Mouse (Mus musculus) skeletal muscle tissue, adult 2 months (tissue): ENCODE measurements around the gene Stxbp3.
"Not testable (repeated sequence)": the region's sequence is repeated elsewhere in the genome, so short reads cannot be mapped to it uniquely, and the experiment has no call there.

Experiments
- DNase-seq: peaks from one replicate; pipeline ENCODE4 v3.0.0-alpha.2; 2012; ENCODE audit warnings: low read depth, low spot score

Gene Stxbp3

DNA sequence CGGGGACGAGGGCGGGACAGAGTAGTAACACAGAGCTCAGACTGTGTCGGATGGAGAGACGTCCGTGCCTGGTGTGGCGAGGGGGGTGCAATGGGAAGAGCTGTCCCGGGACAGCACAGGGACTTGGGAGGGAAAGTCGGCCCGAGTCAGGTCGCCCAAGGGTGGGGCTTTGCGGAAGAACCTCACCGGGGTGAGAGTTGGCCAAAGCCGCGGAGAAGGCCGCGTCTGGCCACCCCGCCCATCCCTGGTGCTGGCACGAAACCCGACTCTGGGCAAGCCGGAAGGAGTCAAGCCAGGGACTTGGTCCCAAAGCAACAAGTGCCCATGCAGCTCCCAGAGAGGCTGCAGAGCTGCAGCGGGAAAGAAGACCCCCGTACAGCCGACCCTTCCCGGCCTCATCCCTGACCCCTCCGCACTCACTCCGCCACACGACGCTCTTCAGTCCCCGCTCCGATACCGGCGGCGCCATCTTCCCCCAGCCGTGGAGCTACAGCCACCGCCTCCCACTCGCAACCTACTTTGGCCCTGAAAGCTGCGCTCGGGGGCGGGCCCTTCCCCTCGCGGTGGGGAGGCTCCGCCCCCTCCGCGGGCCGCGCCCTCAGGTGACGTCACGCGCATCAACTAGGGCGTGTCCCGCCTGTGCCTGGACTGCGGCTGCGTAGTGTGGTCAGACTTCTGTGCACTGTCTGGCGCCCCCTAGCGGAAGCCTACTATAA lies at the start of gene Stxbp3:
Stxbp3 (minus strand) TSS at position 527 of the 716 bp plus-strand sequence.
- peak; percentile 98 for DNase-seq

DNA sequence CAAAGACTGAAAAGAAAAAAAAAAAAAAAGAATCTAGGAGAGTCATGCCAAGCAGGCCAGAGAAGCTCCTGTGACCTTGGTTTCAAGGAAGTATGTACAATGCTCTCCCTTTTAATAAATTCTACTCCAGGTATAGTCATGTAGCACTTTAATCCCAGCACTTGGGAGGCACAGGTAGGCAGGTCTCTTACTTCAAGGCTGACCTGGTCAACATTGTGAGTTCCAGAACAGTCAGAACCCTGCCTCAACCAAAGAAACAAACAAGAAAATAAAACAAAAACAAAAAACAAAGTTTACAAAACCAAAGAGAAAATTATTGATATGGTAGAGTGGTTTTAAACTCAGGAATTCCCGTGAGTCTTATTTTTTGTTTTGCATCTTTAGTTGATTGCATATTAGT lies 49.6 kb upstream of the Stxbp3 start, which contains the start of gene Fndc7:
Fndc7 (minus strand) TSS at position 101 of the 400 bp plus-strand sequence.
- no peak for DNase-seq

DNA sequence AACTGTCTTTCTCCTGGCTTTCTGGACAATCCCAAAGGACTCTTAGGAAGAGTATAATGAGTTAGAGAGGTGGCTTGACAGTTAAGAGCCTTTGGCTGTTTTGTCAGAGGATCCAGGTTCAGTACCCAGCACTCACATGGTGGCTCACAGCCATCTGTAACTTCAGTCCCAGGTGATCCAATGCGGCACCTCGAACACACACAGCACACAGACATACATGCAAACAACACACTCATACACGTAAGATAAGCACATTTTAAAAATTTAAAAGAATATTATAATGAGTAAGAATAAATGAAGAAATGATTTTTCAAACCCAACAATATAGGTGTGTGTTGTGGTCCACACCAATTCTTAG lies 47.3 kb upstream of the Stxbp3 start:
- no peak for DNase-seq

DNA sequence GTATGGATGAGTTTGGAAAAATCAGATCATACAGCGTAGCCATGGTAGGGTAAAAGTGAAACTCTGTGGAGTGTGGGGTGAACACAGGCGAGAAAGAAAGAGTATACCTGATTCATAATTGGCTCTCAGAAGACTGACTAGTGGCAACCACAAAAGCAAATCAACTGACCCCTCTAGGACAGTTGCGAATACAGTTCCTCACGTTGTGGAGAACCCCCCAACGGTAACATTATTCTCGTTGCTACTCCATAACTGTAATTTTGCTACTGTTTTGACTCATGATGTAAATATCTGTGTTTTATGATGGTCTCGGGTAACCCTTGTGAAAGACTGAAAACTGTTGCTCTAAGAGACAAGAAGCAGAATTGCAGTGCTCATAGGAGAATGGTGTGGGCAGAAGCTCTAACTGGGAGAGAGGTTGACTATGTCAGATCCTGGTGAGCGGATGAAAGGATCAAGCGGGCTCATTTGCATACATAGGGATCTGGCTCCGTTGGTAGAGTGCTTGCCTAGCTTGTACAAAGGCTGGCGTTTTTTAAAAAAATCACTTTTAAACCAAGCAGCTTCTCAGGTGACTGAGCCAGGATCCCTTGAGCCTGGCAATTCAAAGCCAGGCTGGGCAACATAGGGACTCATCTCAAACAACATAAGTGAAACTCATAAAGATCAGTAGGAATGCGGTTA lies 46.8 kb upstream of the Stxbp3 start:
- DNase-seq = no peak

DNA sequence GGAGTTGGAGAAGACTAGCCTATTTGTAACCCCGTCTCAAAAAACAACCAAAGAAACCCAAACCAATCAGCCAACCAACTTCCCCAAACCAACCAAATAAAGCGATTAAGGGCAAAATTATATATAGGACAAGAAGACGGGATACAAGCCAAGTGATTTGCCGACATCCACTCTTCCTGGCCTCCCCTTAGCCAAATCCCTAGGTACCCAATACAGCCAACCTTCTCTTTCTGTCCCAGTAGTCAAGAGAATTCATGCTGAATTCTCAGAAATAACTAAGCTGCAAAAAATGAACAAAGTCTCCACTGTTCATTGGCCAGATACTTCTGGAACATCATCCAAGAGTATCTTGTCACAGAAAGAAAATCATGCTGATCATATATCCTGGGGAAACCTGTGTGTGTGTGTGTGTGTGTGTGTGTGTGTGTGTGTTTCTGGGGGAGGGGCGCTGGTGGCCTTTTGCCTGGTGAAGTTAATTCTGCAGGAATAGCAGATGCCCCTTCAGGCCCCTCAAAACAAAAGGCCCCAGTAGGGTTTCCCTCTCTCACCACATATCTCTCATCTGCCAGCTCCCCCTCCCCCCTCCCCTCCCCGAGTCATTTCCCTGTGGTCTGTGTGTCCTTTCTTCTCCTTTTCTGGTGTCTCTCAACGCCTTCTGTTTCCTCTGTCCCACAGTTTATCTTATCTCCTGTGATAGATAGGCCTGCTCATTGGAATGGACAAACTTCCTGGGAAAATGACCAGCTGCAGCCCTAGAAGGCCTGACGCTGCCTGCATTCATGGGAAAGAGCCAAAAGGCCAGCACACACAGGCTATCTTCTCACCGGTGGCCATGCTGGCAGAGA lies 45.6 kb upstream of the Stxbp3 start:
- DNase-seq = no peak

DNA sequence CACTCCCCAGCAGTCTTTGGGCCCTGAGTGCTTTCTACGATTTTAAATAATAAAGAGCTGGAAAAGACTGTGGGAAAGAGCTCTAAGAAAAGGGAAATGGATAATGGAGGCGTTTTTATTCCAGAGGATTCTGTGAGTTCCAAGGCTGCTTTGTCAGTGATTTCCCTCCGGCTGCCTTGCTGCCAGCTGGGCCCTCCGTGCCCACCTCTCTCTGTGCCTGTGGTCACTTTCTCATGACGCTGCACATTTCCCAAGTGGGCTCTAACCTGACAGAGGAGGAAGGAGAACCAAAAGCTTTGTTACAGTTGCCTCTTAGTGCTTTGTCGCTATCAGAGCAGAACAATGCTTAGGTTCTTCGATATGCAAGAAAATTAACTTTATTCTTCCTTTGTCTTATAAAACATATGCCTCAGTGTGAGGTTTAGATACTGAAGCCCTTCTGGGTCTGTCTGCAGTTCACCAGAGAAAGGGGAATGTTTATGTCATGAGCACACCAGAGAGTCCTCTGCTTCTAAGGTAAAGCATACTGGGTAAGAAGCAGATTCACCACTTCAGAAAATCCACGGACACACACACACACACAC lies 44.5 kb upstream of the Stxbp3 start:
- no peak for DNase-seq

DNA sequence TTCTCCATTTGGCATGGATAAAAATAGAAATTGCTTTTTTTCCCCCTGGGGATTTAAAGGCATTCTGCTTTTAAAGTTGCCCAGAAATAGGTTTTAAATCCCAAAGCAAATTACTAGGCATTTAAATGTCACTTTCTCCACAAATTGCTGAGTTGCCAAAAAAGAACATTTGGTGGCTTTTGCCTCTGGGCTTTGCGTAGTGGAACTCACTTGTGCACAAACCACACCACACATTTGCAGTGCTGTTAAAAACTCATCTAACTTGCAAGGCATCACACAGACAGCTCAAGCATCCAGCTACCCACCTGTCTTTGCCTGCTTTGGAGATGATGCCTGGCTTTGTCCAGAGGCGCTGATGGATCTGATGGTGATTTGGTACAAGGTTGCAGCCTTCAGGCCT lies 42.7 kb upstream of the Stxbp3 start:
- no peak for DNase-seq

DNA sequence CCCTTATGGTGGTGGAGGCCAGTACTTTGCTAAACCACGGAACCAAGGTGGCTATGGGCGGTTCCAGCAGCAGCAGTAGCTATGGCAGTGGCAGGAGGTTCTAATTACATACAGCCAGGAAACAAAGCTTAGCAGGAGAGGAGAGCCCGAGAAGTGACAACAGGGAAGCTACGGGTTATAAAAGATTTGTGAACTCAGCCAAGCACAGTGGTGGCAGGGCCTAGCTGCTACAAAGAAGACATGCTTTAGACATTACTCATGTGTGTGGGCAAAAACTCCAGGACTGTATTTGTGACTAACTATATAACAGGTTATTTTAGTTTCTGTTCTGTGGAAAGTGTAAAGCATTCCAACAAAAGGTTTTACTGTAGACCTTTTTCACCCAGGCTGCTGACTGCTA lies 41.5 kb upstream of the Stxbp3 start:
- DNase-seq = not testable (repeated sequence)

DNA sequence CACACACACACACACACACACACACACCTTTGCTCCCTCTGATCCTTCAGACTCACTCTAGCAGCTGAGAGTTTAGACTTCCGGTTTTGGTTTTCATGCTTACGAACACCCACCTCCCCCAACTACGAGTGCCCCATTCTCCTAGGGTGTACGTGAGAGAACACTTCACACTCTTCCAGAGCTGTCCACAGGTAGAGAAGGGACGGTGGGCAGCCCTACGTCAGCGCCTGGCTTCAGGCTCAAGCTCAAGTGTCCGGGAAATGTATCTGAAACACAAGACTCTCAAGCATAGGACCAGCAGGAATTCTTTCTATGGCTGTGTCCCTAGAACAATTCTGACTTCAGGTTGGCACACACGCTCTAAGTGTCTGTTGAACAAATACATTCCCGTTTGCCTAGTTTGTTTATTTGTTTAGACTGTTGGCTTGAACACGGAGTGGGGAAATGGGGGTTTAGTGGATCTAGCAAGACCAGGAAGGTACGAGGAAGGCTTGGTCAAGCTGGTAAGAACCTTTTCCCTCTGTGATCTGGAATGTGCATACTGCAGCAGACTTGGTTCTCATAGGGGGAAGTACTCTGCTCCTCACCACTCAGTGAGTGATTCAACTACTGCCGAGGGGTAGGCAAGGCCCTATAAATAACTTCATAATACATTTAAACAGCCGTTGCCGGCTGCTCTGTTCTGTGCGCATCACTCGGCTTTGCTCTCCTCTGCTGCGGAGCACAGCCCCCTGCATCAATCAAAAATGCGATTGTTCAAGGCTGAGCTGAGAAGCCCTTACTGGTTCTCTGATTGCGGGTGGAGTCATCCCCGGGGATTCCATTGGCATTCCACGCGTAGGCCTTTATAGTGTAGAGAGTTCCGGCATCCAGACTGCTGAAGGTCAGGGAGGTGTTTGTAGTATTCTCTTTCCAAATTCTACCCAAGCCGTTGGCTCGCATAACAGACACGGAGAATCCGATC lies 40.5 kb upstream of the Stxbp3 start:
- no peak for DNase-seq

DNA sequence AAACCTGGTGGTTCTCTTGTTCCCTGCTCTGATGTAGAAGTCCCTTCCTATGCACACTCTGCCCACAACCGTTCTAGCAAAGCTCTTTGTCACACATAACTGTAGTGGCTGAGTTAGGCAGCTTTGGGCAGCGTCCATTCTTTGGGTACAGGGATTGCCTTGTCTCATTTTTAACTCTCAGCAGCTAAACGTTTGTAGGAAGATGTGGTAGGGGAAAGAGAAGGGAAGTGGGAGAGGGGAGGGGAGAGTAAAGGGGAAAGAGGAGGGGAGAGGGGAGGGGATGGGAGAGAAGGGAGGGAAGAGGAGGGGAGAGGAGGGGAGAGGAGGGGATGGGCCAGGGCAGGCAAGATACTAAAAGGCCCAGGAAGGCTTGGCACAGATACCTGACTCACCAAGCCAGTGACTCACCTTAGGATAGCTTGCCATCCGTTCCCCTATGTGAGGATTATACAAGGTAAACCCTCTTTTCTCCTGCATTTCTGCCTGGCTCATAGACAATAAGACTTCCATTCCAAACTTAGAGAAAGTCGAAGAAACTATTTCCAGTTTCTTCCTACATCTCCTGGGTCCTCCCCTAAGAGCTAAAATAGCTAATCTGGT lies 39.6 kb upstream of the Stxbp3 start:
- no peak for DNase-seq

DNA sequence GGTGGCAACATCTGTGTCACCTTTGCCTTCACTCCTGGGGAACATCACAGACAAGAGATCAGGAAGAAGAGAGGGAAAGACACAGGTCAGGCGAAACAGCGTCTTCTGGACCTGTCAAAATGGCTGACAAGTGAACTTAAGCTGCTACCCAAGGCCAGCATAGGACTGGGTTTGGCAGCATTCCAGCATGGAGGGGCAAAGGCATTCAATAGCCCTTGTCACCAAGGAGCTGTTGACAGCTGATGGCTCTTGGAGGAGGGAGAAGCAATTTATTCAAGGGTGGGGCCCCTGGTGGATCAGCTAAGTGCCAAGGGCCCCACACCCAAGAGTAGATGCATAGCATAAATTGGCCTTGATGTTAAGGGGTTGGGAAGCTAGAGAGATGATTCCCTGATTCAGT lies 38.8 kb upstream of the Stxbp3 start:
- no peak for DNase-seq

DNA sequence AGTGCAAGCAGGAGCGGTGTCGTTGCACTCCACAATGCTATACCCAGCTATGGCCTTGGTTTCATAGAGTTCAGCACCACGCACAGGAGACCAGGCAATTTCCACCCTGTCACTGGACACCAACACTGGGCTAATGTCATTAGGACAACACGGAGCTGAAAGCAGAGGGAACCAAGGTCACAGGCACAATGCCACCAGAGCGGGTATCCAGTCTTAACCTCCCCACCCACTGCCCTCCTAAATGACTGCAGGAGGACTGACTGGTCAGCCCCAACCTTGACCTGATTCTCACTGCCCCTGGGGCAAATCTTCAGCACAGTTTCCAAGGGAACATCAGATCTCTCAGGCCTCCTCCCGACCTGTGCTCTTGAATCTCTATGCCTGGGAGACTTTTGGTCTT lies 30.3 kb upstream of the Stxbp3 start:
- DNase-seq = no peak

DNA sequence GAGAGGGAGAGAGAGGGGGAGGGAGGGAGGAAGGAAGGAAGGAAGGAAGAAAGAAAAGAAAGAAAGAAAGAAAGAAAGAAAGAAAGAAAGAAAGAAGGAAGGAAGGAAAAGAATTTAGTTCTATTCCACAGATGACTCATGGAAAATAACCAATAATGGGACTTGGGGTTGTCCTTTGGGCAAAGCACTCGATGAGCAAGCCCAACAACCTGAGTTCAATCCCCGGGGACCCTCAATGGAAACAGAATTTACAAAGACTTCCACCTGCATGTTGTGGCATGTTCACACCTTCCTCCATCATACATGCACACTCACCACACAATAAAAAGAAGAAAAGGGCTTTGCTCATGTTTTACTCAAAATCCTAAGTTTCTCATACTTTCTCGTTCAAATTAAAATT lies 27.1 kb upstream of the Stxbp3 start:
- no peak for DNase-seq

DNA sequence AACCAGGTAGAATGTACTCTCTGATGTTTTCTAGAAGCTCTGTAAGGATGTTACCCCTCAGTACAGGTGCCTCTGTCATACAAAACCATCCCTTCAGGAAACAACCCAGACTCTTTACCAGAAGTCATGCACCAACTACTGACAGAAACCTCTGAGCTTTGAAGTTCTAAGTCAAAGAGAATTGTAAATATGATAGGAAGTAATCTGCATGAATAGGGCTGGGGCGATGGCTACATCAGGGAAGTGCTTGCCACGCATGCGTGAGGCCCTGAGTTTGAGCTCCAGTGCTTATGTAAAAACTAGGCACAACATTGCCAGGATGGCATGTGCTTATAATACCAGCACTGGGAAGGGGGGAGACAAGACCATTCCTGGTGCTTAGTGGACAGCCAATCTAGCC lies 25.4 kb upstream of the Stxbp3 start:
- DNase-seq = no peak

DNA sequence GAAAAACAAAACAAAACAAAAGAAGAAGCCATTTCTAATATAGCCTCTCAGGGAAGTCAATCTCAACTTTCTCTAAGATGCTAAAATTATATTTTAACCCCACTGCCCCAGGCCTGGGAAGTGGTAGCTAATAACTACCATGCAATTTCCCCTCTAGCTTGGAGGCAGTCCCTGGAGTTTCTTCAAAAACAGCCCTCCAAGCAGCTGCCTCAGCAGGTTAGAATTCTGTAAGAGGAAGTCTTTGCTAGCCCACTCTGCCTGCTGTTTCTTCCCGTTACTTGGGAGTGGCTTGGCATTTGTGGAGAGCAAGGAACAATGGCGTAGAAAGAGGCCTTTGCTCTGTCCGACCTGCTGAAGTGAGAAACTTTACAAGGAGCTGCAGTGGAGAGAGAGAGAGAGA lies 24.8 kb upstream of the Stxbp3 start:
- DNase-seq = no peak

DNA sequence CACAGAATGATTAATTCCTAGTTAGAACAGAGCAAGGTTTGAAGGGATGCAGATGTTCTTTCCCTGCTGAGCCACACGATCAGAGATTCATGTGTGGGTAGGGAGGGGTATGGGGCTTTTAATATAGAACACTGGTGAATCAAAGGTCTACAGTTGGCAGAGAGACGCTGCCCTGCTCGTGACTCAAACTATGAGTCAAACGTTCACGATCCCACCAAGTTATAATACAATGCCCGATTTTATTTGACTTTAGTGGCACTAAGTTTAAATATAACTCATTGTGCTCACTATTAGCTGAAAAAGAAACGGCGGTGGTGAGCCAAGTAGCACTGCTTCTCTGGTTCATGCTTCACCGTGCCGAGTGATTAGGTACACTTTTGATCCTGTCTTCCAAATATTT lies 22.8 kb upstream of the Stxbp3 start:
- DNase-seq = no peak

DNA sequence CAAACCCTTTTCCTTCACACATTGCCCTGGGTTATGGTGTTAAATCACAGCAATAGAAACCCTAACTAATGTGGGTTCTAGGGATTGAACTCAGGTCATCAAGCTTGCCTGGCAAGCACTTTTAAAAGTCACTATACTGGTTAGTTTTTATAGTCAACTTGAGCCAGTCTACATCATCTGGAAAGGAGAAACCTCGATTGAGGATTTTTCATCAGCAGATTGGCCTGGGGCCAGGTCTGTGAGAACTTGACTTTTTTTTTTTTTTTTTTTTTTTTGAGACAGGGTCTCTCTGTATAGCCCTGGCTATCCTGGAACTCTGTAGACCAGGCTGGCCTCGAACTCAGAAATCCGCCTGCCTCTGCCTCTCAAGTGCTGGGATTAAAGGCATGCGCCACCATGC lies 22.0 kb upstream of the Stxbp3 start:
- not testable (repeated sequence) for DNase-seq

DNA sequence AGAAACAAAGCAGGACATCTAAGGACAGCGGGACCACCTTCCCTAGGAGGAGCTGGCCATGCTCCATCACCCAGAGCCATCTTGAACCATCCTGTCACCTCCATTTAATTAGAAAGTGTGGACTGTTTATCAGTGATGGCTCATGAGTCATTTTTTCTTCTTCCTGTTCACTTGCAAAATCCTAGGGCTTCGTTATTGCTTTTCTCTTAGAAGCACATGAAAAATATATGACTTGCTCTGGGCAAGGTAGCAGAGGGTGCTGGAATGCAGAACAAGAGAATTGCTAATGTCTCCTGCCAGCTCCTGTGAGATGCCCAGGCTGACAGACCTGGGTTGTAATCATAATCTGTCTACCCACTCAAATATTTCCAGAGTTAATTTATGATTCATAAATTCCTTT lies 20.5 kb upstream of the Stxbp3 start:
- DNase-seq = no peak

DNA sequence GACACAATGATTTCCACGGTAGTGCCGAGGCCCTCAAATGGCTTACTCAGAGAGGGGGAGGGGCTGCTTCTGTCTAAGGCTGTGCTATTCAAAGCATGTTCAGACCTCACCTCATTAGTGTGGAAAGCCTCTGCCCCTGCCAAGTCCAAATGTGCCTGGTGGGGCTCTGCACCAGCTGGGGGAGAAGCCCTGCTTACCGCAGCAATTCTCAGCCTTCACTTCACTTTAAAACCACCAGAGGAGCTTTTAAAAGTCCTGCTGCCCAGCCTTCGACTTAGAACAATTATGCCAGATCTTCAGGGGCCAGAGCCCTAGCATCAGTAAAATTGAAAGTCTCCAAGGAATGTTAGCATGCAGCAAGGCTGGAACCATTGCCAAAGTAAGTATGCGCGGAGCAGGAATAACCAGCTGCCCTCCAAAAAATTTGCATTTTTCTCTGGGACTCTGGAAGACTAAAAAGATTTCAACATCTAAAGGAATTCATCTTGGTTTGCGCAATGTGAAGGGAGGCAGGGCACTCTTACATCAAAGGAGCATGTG lies 18.0 kb upstream of the Stxbp3 start:
- no peak for DNase-seq

DNA sequence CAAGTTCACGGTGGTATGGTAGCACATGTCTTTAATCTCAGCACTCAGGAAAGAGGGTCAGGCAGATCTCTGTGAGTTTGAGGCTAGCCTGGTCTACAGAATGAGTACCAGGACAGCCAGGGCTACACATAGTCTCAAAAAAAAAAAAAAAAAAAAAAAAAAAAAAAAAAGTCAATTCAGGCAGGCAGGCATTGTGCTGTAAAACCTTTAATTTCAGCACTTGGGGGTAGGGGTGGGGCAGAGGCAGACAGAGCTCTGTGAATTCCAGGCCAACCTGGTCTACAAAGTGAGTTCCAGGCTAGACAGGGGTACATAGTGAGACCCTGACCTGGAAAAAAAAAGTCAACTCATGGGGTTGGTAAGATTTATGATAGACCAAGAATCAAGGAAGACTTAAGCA lies 17.4 kb upstream of the Stxbp3 start:
- no peak for DNase-seq
